Mouse (Mus musculus) frontal cortex, postnatal 14 days (tissue): ENCODE data around the gene Nr4a3.

ENCODE experiments used
- DNase-seq, 2 experiments: peaks; one replicate each; pipeline ENCODE4 v3.0.0; 2022; ENCODE audit warnings: low spot score in 2 of 2

Nr4a3 gene

GRCm38 (mm10) chr4:48044491-48045211, at the start of gene Nr4a3:
TSS of gene Nr4a3 (plus strand) at chr4:48045153.
- DNase-seq: peak; percentile 77 to 78

DNA sequence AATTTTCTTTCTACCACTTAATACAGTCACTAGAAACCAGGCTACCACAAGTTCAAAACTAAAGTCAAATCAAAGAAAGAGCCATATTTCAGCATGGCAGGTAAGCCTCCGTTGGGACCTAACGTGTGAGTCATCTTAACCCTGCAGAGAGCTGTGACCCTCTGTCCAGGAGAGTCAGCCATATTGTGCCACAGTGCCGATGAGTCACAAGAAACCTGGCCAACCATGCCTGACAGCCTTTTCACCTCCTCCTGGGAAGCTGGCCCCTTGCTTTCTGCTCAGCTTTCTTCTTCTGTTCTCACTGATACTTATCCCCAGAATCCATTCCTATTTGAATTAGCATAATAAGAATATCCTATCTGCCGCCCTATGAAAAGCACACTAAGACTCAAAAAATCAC, 42.0 kb upstream of the Nr4a3 start:
- no peak for DNase-seq

- peak; percentile 13 to 19 for DNase-seq
Observed at GRCm38 (mm10) chr4:48003456-48003855, 41.5 kb upstream of the Nr4a3 start.

- DNase-seq: no peak
Observed at GRCm38 (mm10) chr4:48006355-48006754, 38.6 kb upstream of the Nr4a3 start.

- DNase-seq: no peak
Observed at GRCm38 (mm10) chr4:48012209-48012608, 32.7 kb upstream of the Nr4a3 start.

DNA sequence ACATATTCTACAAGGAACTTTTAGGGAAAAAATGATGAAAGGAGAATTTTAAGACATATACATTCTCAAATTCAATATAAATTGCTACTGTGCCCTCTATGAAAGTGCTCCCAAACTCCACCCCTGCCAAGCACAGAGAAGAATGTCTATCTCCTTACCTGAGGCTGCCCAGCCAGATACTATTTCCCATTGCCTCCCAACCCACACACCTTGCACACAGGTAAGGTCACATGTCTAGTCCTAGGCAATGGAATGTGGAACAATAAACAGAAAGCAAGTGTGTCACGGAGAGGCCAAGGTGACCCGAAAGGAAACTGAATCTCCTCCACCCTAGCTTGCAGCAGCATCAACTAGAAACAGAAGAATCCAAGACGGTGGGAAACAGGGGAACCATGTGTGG, 22.0 kb upstream of the Nr4a3 start:
- no peak for DNase-seq

DNA sequence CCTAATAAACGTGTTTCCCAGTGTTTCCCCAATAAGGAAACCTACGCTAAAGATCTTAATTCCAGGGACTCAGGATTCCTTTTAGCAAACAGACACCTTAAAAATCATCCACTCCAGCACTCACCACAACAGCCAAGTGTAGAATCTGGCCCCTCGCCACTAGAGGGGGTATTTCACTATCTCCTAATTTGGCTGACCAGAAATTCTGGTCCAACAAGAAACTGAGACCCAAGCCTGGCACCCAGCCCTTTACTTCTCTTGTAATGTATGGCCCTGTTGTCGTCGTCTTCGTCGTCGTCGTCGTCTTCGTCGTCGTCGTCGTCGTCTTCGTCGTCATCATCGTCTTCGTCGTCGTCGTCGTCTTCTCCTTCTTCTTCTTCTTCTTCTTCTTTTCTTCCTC, 15.3 kb upstream of the Nr4a3 start:
- no peak for DNase-seq

DNA sequence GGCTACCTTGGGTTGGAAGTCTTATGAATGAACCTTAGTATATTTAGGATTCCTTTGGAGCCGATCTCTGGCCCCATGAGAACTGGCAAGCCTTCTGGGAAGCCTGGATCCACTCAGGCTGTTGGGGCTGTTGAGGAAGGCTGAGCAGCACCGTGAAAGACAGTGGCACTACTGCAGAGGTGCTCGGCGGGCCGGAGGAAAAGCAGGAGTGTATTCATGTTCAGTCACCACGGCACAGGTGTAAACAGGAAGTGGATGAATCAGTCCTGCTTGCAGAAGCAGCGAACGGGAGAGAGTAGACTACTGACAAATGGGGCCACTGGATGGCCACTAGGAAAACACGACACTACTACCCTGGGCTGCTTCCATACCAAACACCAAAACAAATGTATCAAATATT, 10.7 kb upstream of the Nr4a3 start:
- no peak for DNase-seq

GRCm38 (mm10) chr4:48037646-48038045, 7.3 kb upstream of the Nr4a3 start:
- DNase-seq: no peak

DNA sequence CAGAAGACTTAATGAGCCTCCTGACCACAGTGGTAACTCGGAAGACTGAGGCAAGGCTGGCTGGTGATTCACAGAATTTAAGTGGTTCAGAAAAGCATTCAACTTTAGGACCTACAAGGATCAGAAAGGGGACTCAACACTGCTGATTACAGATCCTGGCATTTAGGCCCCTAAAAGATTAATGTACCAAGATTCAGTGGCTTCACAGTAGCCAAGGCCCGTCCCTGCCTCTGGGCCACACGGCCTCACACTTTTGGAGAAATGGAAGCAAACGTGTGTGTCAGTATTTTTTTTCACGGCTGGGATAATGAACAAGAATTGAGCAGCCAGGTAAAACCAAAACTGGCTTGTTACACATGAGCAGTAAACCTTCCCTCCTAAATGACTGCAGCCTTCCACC, 6.1 kb upstream of the Nr4a3 start:
- DNase-seq: no peak

- no peak for DNase-seq
Observed at GRCm38 (mm10) chr4:48039736-48040135, 5.2 kb upstream of the Nr4a3 start.

DNA sequence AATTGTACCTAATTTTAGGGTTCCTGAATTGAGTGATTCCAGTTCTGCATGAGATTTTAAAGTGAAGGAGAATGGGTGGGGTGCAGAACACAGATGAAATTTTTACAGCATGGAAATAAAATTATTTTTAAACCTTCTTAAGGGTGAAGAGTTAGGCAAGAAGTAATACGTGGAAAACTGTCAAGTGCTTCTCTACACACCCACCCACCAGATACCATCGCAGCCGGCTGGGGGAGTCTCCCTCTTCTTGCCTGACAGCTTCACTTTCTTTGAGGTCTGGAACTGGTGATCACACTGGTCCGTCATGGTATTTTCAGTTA, 2.5 kb upstream of the Nr4a3 start:
- DNase-seq: no peak

GRCm38 (mm10) chr4:48042786-48043701, 1.9 kb upstream of the Nr4a3 start:
- peak; percentile 92 to 93 for DNase-seq

DNA sequence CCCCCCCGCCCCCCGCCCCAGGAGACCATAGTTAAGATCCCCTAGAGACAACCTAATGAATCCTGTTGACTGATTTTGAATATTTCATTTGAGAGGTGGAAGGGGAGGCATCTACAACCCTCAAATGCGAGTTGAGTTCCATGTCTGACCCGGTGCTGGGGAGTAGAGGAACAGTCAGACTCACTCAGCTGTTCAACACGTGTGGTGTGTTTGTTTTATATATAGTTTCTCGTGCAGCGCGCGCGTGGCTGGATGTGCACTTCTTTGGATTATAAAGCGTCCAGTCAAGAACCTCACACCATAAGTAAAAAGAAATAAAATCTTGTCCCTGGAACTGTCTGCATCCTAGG, 837 bp upstream of the Nr4a3 start:
- peak in 1 of 2 experiments; percentile 35 for DNase-seq

- peak in 1 of 2 experiments; percentile 29 for DNase-seq
Observed at GRCm38 (mm10) chr4:48045281-48045720, 348 bp downstream of the Nr4a3 start.

DNA sequence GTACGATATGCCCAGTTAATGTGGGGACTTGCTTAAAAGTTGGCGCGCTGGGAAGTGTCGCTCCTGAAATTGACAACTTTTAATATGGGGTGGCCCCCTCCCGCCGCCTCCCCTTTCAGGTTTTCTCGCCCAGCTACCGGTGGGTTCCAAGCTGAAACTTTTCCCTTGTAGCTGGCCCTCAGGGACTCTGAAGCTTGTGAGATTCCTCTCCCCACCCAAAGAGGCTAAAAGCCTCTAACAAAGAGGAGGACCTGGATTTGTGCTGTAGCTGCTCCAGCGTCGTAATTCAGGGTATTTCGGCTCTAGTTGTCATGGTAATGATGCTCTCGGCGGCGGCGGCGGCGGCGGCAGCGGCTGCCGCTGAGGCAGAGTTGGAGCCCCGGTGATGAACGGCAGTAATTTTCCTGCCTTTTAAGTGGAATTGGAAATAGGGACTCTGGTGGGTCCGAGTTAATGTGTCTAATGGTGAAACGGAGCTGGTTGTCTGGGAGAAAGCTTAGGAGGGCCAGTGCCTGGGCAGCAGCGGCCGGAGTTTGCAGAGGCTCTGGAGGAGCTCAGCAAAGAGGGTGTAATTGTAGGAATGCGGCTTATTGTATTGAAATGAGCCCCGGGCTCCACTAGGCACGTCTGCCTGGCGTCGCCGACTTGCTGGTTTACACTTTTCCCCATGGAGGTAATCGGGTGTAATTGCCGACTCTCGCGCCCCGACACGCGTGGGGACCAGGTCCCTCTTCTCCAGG, 938 bp downstream of the Nr4a3 start:
- DNase-seq: peak in 1 of 2 experiments; percentile 48

- no peak for DNase-seq
Observed at GRCm38 (mm10) chr4:48046461-48046901, 1.5 kb downstream of the Nr4a3 start.

GRCm38 (mm10) chr4:48047136-48047765, 2.3 kb downstream of the Nr4a3 start:
- DNase-seq: no peak

GRCm38 (mm10) chr4:48047766-48048371, 2.9 kb downstream of the Nr4a3 start:
- peak in 1 of 2 experiments; percentile 23 for DNase-seq

GRCm38 (mm10) chr4:48048456-48049315, 3.7 kb downstream of the Nr4a3 start:
- DNase-seq: no peak
